Mouse (Mus musculus) liver, embryonic 16.5 days (tissue): ENCODE measurements around the gene Pusl1. TPM values are rescaled to one million over a fixed set of nuclear protein-coding genes. Genes with fewer than 3 reads are reported as not detected.

Experiments used
- ATAC-seq: fragments of 200-750 bp; cut with Nextera tagmentation; 2 replicates; pipeline ENCODE4 v1.8.0; 2017; ENCODE audit warnings: low read depth, mild to moderate bottlenecking, moderate number of reproducible peaks, moderate library complexity
- H3K27ac ChIP-seq: fragments of 300-500 bp; sonication (generic); 2 replicates; pipeline ENCODE4 v1.5.1; 2014; ENCODE audit warnings: mild to moderate bottlenecking, low read length
- H3K27me3 ChIP-seq: fragments of 300-500 bp; sonication (generic); 2 replicates; pipeline ENCODE4 v1.6.1; 2014; ENCODE audit warnings: low read depth, low read length, mixed read lengths; ENCODE audit not compliant: control insufficient read depth, insufficient read depth
- H3K36me3 ChIP-seq: fragments of 300-500 bp; sonication (generic); 2 replicates; pipeline ENCODE4 v1.6.1; 2014; ENCODE audit warnings: mild to moderate bottlenecking; ENCODE audit not compliant: control insufficient read depth, insufficient read depth
- H3K4me1 ChIP-seq: fragments of 300-500 bp; sonication (generic); 2 replicates; pipeline ENCODE4 v1.6.1; 2014; ENCODE audit warnings: low read depth, low read length, mixed read lengths; ENCODE audit not compliant: control insufficient read depth
- H3K4me2 ChIP-seq: fragments of 300-500 bp; sonication (generic); 2 replicates; pipeline ENCODE4 v1.6.1; 2014; ENCODE audit warnings: low read depth, low read length, mixed read lengths
- H3K4me3 ChIP-seq: fragments of 300-500 bp; sonication (generic); 2 replicates; pipeline ENCODE4 v1.5.1; 2014; ENCODE audit warnings: low read depth, mild to moderate bottlenecking, low read length
- H3K9ac ChIP-seq: fragments of 300-500 bp; sonication (generic); 2 replicates; pipeline ENCODE4 v1.6.1; 2014; ENCODE audit warnings: low read depth, low read length
- H3K9me3 ChIP-seq: fragments of 300-500 bp; sonication (generic); replicated peaks from 2 replicates; pipeline ENCODE4 v1.6.1; 2016; ENCODE audit warnings: low read length; ENCODE audit not compliant: control insufficient read depth
- WGBS: fragments of 180-500 bp; shearing (Covaris S2); extraction: QIAGEN DNeasy Blood & Tissue Kit; methylation state at CpG from one replicate; pipeline ENCODE4 v1.1.7; 2014; ENCODE audit not compliant: insufficient replicate concordance; 5-methylcytosine and 5-hydroxymethylcytosine counted together
- polyA plus RNA-seq: library from polyadenylated mRNA; unstranded; fragments of >200 nt; fragmentation: Nextera tagmentation; extraction: Ambion mirVana; gene quantifications from 2 replicates; pipeline ENCODE4 v1.2.1, GENCODE M21; 2015

The Pusl1 gene
- polyA plus RNA-seq, 1 experiment from 2014 or later, result 13.4 TPM

DNA sequence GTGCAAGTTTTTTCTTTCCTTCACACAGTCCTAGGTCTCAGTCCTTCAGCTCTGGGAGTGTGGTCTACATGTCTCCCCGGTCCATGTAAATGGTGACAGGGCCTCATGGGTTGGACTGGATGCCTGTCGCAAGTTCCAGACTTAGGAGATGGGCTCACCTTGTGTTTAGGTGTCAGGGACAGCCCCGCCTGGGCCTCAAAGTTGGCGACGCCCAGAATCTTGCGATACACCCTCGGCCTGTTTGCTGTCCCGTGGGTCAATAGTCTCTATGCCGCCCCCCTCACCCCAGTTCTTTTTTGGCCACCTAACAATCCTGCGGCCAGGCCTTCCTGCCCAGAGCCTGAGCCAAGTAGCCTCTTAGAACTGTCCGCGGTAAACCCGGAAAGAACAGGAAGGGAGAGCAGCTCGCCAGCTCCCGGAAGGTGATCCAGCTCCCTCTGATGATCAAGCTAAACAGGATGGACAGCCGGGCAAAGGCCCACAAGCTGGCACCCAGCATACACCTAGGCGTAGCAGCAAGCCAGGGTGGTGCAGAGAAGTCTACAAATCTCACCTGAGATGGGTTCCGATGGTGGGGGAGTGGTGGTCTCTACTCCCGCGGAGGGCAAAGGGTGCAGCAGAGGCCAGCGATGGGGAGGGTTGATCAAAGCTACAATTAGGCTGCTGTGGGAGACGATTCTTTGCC, 22.8 kb downstream of the Pusl1 start:
- no peaks in the 10 kb centered on the region for H3K9me3 ChIP-seq
- peak overlapping the region; percentile 51 for H3K27ac ChIP-seq
- WGBS, result 4% methylated on average over 22 of the region's 22 CpGs

DNA sequence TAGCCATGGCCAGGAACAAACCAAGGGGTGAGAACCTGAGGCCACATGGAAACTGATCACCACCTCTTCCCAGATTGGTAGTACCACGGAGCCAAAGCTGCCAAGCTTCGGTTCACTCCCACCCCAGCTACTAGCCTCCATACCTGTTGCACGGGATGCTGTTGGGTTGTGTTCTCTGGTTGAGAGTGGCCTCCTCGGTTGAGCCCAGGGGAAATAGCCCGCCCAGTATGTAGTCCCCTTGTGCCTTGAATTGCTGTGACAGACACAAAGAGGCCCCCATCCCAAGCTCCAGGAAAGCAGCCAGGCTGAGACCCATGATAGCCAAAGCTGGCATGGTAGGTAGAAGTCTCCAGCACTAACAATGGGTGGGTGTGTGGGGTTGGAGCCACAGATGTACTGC, 28.6 kb downstream of the Pusl1 start, which contains the start of gene Tas1r3:
TSS of gene Tas1r3 (minus strand) at position 362 of the 400 bp plus-strand sequence.
- Histone ChIP-seq H3K9me3 (no peaks in the 10 kb centered on the region), H3K4me2 (no peak within 1 kb of the TSS), H3K9ac (no peak within 1 kb of the TSS), H3K27ac (no peak within 1 kb of the TSS), H3K27me3 (no peaks in the 10 kb centered on the region), H3K4me1 (peaks cover under 1% of the 10 kb centered on the region), H3K4me3 (no peak within 1 kb of the TSS), H3K36me3 (peaks cover 14% of the 10 kb centered on the region)
- WGBS, result 65% methylated on average over 5 of the region's 5 CpGs
- no peak for ATAC-seq

More for the DNA sequence above, 22.8 kb downstream of the Pusl1 start:
- H3K9ac ChIP-seq, result peak overlapping the region; percentile 77
- peak overlapping the region; percentile 96 for H3K4me2 ChIP-seq
- peak; percentile 17 for ATAC-seq
- H3K4me3 ChIP-seq, result peak overlapping the region; percentile 83
- H3K36me3 ChIP-seq, result peaks cover 12% of the 10 kb centered on the region
- peaks cover 28% of the 10 kb centered on the region for H3K4me1 ChIP-seq
- no peaks in the 10 kb centered on the region for H3K27me3 ChIP-seq

DNA sequence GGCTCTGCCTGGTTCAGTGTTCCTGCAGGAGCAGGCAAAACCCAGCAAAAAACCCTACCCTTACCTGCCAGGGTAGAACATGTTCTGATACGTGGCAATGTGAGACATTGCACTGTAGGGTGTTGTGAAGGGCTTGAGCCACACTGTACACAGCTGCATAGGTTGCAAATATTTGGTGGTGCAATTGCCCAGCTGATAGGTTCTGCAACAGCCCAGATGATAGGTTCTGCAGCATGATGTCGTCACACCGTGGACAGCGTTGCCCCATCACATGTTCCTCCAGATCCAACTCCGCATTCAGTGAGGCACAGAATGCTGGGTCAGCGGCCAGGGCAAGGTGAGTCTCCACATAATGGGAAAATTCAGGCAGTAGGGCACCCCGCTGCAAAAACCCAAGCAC, 29.8 kb downstream of the Pusl1 start:
- H3K9ac ChIP-seq, result no peak overlapping the region
- H3K9me3 ChIP-seq, result no peaks in the 10 kb centered on the region
- H3K4me2 ChIP-seq, result no peak overlapping the region
- H3K27me3 ChIP-seq, result no peaks in the 10 kb centered on the region
- peak; percentile 17; the same call in 1 of the 2 replicates for ATAC-seq
- peaks cover 15% of the 10 kb centered on the region for H3K36me3 ChIP-seq
- no peak overlapping the region for H3K4me3 ChIP-seq
- WGBS, result 70% methylated on average over 7 of the region's 7 CpGs
- peaks cover 2% of the 10 kb centered on the region for H3K4me1 ChIP-seq
- no peak overlapping the region for H3K27ac ChIP-seq

DNA sequence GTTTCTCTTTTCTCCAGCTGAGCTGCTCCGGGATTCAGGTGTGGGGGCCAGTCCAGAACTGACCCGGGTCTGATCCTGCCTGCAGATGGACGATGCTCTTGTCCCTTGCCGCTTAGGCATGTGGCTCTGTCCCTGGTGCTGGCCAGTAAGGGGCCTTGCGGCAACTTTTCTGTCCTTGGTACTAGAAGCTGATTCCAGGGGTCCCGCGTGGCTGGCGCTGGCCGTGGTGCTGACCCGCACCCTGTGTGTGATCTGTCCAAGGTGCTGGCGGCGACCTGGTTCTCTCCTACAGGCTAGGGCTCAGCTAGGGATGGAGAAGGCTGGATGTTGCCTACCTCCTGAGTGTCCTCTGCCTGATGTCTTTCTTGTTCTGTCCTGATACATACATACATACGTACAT, 32.3 kb downstream of the Pusl1 start:
- Histone ChIP-seq H3K4me3 (no peak overlapping the region), H3K4me1 (peaks cover 13% of the 10 kb centered on the region), H3K9me3 (no peaks in the 10 kb centered on the region), H3K9ac (no peak overlapping the region), H3K27ac (no peak overlapping the region), H3K4me2 (no peak overlapping the region), H3K36me3 (peaks cover 14% of the 10 kb centered on the region), H3K27me3 (no peaks in the 10 kb centered on the region)
- 35% methylated on average over 13 of the region's 13 CpGs for WGBS
- 0 out of 2 replicates have a peak, but pooled peaks have one; percentile 7 for ATAC-seq

DNA sequence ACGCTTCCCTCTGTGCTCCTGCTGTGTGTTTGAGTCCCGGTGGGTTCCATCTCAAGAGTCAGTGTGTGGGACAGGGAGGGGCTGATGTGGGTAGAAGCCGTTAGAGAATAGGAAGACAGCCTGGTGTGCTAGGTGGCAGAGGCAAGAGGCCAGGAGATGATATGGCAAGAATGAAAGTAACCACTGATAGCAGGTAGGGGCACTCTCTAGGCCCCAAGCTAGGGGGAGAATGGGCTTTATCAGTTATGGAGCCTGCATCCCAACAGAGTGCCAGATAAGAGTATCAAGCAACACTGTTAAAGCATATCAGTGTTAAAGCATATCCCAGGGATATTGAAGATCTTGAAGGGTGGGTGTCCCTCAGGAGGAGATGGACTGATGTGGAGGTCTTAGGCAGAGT, 34.7 kb downstream of the Pusl1 start:
- Histone ChIP-seq H3K4me3 (no peak overlapping the region), H3K27ac (0 out of 2 replicates have a peak overlapping the region, but pooled peaks have one; percentile 19), H3K36me3 (peaks cover 14% of the 10 kb centered on the region), H3K4me1 (peaks cover 13% of the 10 kb centered on the region), H3K9me3 (no peaks in the 10 kb centered on the region), H3K4me2 (no peak overlapping the region), H3K27me3 (no peaks in the 10 kb centered on the region), H3K9ac (no peak overlapping the region)
- 31% methylated on average over 3 of the region's 3 CpGs for WGBS
- ATAC-seq, result peak; percentile 42

DNA sequence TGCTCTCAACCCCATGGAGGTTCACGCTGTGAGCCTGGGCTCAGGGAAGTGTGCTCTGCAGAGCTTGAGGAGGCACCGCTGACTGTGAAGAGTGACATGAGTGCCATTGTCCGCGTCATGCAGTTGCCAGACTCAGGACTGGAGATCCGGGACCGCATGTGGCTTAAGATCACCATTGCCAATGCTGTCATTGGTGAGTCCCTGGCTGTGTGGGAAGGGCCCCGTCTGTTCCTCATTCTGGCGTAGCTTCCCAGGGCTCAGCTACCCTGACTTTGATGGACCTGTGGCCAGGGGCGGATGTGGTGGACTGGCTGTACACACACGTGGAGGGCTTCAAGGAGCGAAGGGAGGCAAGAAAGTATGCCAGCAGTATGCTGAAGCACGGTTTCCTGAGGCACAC, 35.5 kb downstream of the Pusl1 start:
- no peaks in the 10 kb centered on the region for H3K9me3 ChIP-seq
- no peaks in the 10 kb centered on the region for H3K27me3 ChIP-seq
- WGBS, result 80% methylated on average over 12 of the region's 12 CpGs
- H3K4me1 ChIP-seq, result peaks cover 13% of the 10 kb centered on the region
- no peak overlapping the region for H3K27ac ChIP-seq
- no peak overlapping the region for H3K4me3 ChIP-seq
- no peak for ATAC-seq
- peaks cover 14% of the 10 kb centered on the region for H3K36me3 ChIP-seq
- no peak overlapping the region for H3K9ac ChIP-seq
- no peak overlapping the region for H3K4me2 ChIP-seq

DNA sequence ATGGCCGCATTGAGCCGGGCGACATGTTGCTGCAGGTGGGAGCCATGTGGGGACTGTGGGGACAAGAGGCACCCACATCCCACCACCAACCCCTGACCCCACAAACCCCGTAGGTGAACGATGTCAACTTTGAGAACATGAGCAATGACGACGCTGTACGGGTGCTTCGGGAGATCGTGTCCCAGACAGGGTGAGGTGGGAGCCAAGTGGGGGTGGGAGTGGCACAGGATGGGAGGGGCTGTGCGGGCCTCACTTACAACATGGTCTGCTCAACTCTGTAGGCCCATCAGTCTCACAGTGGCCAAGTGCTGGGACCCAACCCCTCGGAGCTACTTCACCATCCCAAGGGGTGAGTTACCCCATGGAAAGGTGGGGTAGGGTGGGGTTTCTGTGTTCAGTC, 36.6 kb downstream of the Pusl1 start:
- Histone ChIP-seq H3K9ac (no peak overlapping the region), H3K36me3 (peaks cover 14% of the 10 kb centered on the region), H3K27me3 (no peaks in the 10 kb centered on the region), H3K4me2 (no peak overlapping the region), H3K9me3 (no peaks in the 10 kb centered on the region), H3K4me1 (peaks cover 16% of the 10 kb centered on the region), H3K27ac (no peak overlapping the region), H3K4me3 (no peak overlapping the region)
- ATAC-seq, result no peak
- 86% methylated on average over 12 of the region's 12 CpGs for WGBS

DNA sequence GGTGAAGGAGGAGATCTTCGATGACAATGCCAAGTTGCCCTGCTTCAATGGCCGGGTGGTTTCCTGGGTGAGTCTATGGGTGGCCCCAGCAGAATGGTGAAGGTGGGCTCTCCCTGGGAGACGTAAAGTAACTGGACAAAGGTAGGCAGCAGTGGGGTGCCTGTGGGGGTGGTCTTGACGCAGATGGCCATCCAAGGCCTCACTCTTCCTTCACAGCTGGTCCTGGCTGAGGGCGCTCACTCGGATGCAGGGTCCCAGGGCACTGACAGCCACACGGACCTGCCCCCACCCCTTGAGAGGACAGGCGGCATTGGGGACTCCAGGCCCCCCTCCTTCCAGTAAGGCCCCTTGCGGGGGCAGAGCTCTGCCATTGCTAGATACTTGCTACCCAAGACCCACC, 38.2 kb downstream of the Pusl1 start:
- Histone ChIP-seq H3K27me3 (no peaks in the 10 kb centered on the region), H3K4me3 (no peak overlapping the region), H3K4me2 (no peak overlapping the region), H3K27ac (no peak overlapping the region), H3K36me3 (peaks cover 14% of the 10 kb centered on the region), H3K9me3 (no peaks in the 10 kb centered on the region), H3K9ac (no peak overlapping the region), H3K4me1 (peaks cover 32% of the 10 kb centered on the region)
- 87% methylated on average over 9 of the region's 9 CpGs for WGBS
- ATAC-seq, result no peak

DNA sequence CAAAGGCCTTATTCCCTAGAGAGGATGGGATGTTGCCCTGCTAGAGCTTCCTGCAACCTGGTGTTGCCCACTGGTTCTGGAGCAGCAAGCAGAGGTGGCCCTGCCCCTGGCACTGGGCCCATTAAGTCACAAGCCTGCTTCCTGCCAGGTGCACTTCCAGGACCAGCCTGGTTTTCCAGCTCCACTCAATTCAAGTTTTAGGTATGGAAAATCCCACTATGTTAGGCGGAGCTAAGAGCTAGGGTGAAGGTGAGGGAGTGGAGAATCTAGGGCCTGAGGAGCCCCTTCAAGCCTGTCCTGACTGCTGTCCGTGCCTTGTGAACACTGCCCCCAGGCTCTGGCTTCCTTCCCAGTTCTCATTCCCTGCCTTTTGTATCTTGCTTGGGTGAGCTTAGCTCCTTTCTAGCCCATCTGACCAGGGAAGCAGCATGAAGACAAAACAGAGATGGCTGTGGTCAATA, 39.6 kb downstream of the Pusl1 start:
- H3K9me3 ChIP-seq, result no peaks in the 10 kb centered on the region
- H3K4me3 ChIP-seq, result no peak overlapping the region
- H3K27me3 ChIP-seq, result no peaks in the 10 kb centered on the region
- H3K4me1 ChIP-seq, result peaks cover 39% of the 10 kb centered on the region
- no peak overlapping the region for H3K27ac ChIP-seq
- H3K36me3 ChIP-seq, result peaks cover 9% of the 10 kb centered on the region
- WGBS, result 61% methylated on average over 2 of the region's 2 CpGs
- no peak for ATAC-seq
- no peak overlapping the region for H3K4me2 ChIP-seq
- H3K9ac ChIP-seq, result no peak overlapping the region
